Mouse (Mus musculus) midbrain, embryonic 10.5 days (tissue): ENCODE data around the gene Narfl. TPM values are rescaled to one million over a fixed set of nuclear protein-coding genes. Genes with fewer than 3 reads are reported as not detected.

ENCODE experiments used
- DNase-seq: peaks from one replicate; pipeline ENCODE4 v3.0.0-alpha.2; 2017; ENCODE audit warnings: low spot score
- H3K27ac ChIP-seq: fragments of 300-500 bp; sonication (generic); replicated peaks from 2 replicates; pipeline ENCODE4 v1.5.1; 2016; ENCODE audit warnings: mild to moderate bottlenecking
- H3K27me3 ChIP-seq: fragments of 300-500 bp; sonication (generic); 2 replicates; pipeline ENCODE4 v1.6.1; 2016; ENCODE audit warnings: low read depth, mild to moderate bottlenecking; ENCODE audit not compliant: poor library complexity, severe bottlenecking
- H3K36me3 ChIP-seq: fragments of 300-500 bp; sonication (generic); 2 replicates; pipeline ENCODE4 v1.6.1; 2016; ENCODE audit warnings: mild to moderate bottlenecking, moderate library complexity
- H3K4me1 ChIP-seq: fragments of 300-500 bp; sonication (generic); 2 replicates; pipeline ENCODE4 v1.6.1; 2016
- H3K4me3 ChIP-seq: fragments of 300-500 bp; sonication (generic); 2 replicates; pipeline ENCODE4 v1.5.1; 2016; ENCODE audit warnings: mild to moderate bottlenecking, moderate library complexity
- H3K9me3 ChIP-seq: fragments of 300-500 bp; sonication (generic); replicated peaks from 2 replicates; pipeline ENCODE4 v1.6.1; 2016; ENCODE audit warnings: mild to moderate bottlenecking
- WGBS: fragments of 180-500 bp; shearing (Covaris S2); methylation state at CpG from one replicate; pipeline ENCODE4 v1.1.7; 2016; 5-methylcytosine and 5-hydroxymethylcytosine counted together
- polyA plus RNA-seq: library from polyadenylated mRNA; unstranded; fragments of >200 nt; fragmentation: Nextera tagmentation; extraction: Ambion mirVana; gene quantifications from 2 replicates; pipeline ENCODE4 v1.2.1, GENCODE M21; 2016

Gene Narfl
- polyA plus RNA-seq, 1 experiment from 2014 or later = 28.1 TPM

DNA sequence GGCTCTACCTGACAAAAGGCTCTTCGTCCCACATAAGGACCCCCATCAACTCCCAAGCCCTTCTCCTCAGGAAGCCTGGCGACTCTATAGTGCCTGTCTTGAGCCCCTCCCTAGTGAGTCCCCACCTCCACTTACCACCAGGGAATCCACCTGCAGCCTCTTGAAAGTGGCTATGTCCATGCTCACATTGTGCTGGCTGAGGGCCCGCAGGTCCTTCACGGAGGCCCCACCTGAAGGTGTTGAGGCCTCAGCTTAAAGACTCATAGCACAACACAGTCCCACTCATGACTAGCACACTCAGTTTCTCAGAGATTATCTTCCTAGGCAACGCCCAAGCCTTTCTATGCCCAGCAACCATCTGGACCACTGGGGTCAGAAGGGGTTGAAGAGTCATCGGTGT is 24.3 kb upstream of the Narfl start:
- Histone ChIP-seq H3K27me3 (peaks cover 5% of the 10 kb centered on the region; the same call in 1 of the 2 replicates), H3K4me1 (peaks cover 5% of the 10 kb centered on the region; the same call in 1 of the 2 replicates), H3K27ac (no peak overlapping the region), H3K36me3 (no peaks in the 10 kb centered on the region), H3K9me3 (no peaks in the 10 kb centered on the region), H3K4me3 (no peak overlapping the region)
- 89% methylated on average over 6 of the region's 6 CpGs for WGBS
- no peak for DNase-seq

- Histone ChIP-seq H3K9me3 (no peaks in the 10 kb centered on the region), H3K27me3 (peaks cover 13% of the 10 kb centered on the region; the same call in 1 of the 2 replicates), H3K36me3 (no peaks in the 10 kb centered on the region), H3K4me3 (no peak overlapping the region), H3K4me1 (no peaks in the 10 kb centered on the region; the same call in 1 of the 2 replicates), H3K27ac (no peak overlapping the region)
- 84% methylated on average over 5 of the region's 5 CpGs for WGBS
- DNase-seq = no peak
Measured at GRCm38 (mm10) chr17:25751446-25751845, 22.1 kb upstream of the Narfl start.

DNA sequence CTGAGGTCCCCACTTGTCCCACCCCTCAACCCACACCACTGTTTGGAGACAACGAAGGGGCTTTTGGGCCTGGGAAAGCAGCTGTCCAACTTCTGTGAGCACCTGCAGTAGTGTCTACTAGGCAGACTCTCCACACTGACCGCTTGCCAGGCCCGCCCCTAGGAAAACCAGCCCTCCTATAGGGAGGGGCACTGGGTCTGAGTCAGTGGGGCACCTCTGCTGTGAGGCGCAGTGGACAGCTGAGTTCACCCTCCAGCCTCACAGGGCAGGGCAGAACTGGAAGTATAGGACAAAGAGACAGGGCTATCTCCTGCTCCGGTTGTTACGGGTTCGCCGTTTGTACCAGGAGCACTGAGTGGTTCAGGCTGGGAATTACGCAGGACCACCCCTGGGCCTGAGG is 19.3 kb upstream of the Narfl start, which contains the start of gene Msln:
TSS of gene Msln (minus strand) at position 138 of the 400 bp plus-strand sequence.
- H3K27ac ChIP-seq = no peak within 1 kb of the TSS; the same call in 1 of the 2 replicates
- H3K9me3 ChIP-seq = no peaks in the 10 kb centered on the region
- 91% methylated on average over 9 of the region's 9 CpGs for WGBS
- H3K36me3 ChIP-seq = no peaks in the 10 kb centered on the region
- H3K27me3 ChIP-seq = peaks cover 33% of the 10 kb centered on the region
- H3K4me3 ChIP-seq = no peak within 1 kb of the TSS
- no peaks in the 10 kb centered on the region; the same call in 1 of the 2 replicates for H3K4me1 ChIP-seq
- no peak for DNase-seq

- Histone ChIP-seq H3K4me3 (no peak overlapping the region), H3K4me1 (no peaks in the 10 kb centered on the region; the same call in 1 of the 2 replicates), H3K9me3 (no peaks in the 10 kb centered on the region), H3K27ac (no peak overlapping the region), H3K36me3 (no peaks in the 10 kb centered on the region), H3K27me3 (peaks cover 41% of the 10 kb centered on the region)
- WGBS = 81% methylated on average over 4 of the region's 4 CpGs
- DNase-seq = no peak
Measured at GRCm38 (mm10) chr17:25755086-25755485, 18.5 kb upstream of the Narfl start.

DNA sequence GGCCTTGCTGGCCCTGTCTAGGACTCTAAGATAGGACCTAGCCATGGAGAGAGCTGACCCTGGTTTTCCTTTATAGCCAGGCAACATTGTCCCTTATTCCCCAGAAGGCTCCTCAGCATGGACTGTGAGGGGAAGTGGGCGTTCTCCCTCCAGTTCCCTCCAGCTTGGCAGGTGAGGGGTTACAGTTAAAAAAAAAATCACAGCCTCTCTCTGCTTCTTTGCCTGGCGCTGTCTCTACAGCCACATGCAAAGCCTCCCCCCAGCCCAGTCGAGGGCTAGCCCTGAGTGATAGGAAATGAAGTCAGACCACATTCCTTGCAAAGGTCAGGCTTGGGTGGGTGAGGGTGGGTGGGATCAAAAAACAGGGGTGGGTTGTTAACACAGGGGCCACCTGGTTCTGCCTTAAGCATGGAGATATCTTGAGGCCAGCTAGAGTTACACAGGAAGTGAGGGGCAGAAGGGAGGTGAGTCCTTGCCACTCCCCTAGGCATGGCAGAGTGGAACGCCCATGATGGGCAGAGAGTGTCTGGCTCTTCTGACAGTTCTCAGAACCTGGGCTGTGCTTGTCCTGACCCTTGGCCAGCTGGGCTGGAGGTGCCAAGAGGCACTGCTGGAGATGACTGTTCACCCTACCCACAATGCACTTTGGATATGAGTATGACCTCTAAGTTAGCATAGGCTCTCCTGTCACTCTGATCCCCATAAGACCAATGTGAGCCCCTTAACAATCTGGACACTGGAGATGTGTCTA is 17.8 kb upstream of the Narfl start:
- no peaks in the 10 kb centered on the region for H3K9me3 ChIP-seq
- no peak overlapping the region for H3K27ac ChIP-seq
- no peaks in the 10 kb centered on the region for H3K36me3 ChIP-seq
- no peaks in the 10 kb centered on the region; the same call in 1 of the 2 replicates for H3K4me1 ChIP-seq
- no peak overlapping the region for H3K4me3 ChIP-seq
- no peak for DNase-seq
- WGBS = 69% methylated on average over 4 of the region's 4 CpGs
- H3K27me3 ChIP-seq = peaks cover 48% of the 10 kb centered on the region

GRCm38 (mm10) chr17:25756378-25757242 is 17.0 kb upstream of the Narfl start:
- Histone ChIP-seq H3K36me3 (no peaks in the 10 kb centered on the region), H3K4me3 (no peak overlapping the region), H3K27me3 (peaks cover 48% of the 10 kb centered on the region), H3K27ac (no peak overlapping the region), H3K9me3 (no peaks in the 10 kb centered on the region), H3K4me1 (peaks cover 7% of the 10 kb centered on the region)
- WGBS = 85% methylated on average over 9 of the region's 9 CpGs
- no peak for DNase-seq

GRCm38 (mm10) chr17:25757691-25758090 is 15.9 kb upstream of the Narfl start:
- H3K36me3 ChIP-seq = no peaks in the 10 kb centered on the region
- peaks cover 48% of the 10 kb centered on the region for H3K27me3 ChIP-seq
- H3K4me1 ChIP-seq = peaks cover 18% of the 10 kb centered on the region
- no peak overlapping the region for H3K27ac ChIP-seq
- WGBS = 84% methylated on average over 3 of the region's 3 CpGs
- no peak overlapping the region for H3K4me3 ChIP-seq
- no peaks in the 10 kb centered on the region for H3K9me3 ChIP-seq
- DNase-seq = no peak

GRCm38 (mm10) chr17:25760148-25760547 is 13.4 kb upstream of the Narfl start:
- 85% methylated on average over 8 of the region's 8 CpGs for WGBS
- H3K4me1 ChIP-seq = peaks cover 22% of the 10 kb centered on the region

DNA sequence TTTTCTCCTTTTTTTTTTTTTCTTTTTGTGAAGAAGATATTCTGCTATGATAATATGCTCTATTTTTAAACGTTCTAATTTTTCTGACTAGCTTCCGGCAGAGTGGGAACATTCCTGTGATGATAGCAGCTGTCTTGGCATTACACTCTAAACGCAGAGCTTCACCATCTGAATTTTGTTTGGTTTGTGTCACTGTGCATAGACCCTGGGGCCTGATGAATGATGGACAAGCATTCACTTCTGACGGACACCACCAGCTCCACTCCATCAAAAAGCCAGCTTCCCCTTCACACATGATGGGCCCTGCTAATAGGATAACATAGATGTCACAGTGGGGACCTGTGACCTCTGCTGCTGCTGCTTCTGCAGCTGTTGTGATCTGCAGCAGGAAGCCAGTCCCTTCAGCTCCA is 12.0 kb upstream of the Narfl start:
- peak; percentile 63 for DNase-seq
- 45% methylated on average over 4 of the region's 4 CpGs for WGBS

More at GRCm38 (mm10) chr17:25760148-25760547, 13.4 kb upstream of the Narfl start:
- Histone ChIP-seq H3K9me3 (no peaks in the 10 kb centered on the region), H3K4me3 (no peak overlapping the region), H3K27me3 (peaks cover 50% of the 10 kb centered on the region), H3K36me3 (no peaks in the 10 kb centered on the region), H3K27ac (no peak overlapping the region)
- no peak for DNase-seq

GRCm38 (mm10) chr17:25762591-25762990 is 11.0 kb upstream of the Narfl start:
- Histone ChIP-seq H3K4me1 (peaks cover 22% of the 10 kb centered on the region), H3K27me3 (peaks cover 50% of the 10 kb centered on the region), H3K27ac (no peak overlapping the region), H3K36me3 (no peaks in the 10 kb centered on the region), H3K4me3 (no peak overlapping the region), H3K9me3 (no peaks in the 10 kb centered on the region)
- 38% methylated on average over 3 of the region's 3 CpGs for WGBS
- DNase-seq = no peak

More for the DNA sequence above, 12.0 kb upstream of the Narfl start:
- Histone ChIP-seq H3K4me1 (peaks cover 22% of the 10 kb centered on the region), H3K27ac (no peak overlapping the region), H3K27me3 (peaks cover 46% of the 10 kb centered on the region), H3K4me3 (no peak overlapping the region), H3K9me3 (no peaks in the 10 kb centered on the region), H3K36me3 (no peaks in the 10 kb centered on the region)

GRCm38 (mm10) chr17:25765886-25766285 is 7.7 kb upstream of the Narfl start:
- 67% methylated on average over 5 of the region's 5 CpGs for WGBS
- Histone ChIP-seq H3K4me3 (no peak overlapping the region), H3K36me3 (no peaks in the 10 kb centered on the region), H3K27ac (no peak overlapping the region), H3K27me3 (peaks cover 38% of the 10 kb centered on the region), H3K9me3 (no peaks in the 10 kb centered on the region), H3K4me1 (peaks cover 22% of the 10 kb centered on the region)
- DNase-seq = no peak

- H3K36me3 ChIP-seq = no peaks in the 10 kb centered on the region
- no peaks in the 10 kb centered on the region for H3K9me3 ChIP-seq
- peaks cover 9% of the 10 kb centered on the region for H3K4me1 ChIP-seq
- no peak overlapping the region for H3K27ac ChIP-seq
- 67% methylated on average over 9 of the region's 9 CpGs for WGBS
- DNase-seq = no peak
- no peak overlapping the region for H3K4me3 ChIP-seq
- H3K27me3 ChIP-seq = peaks cover 30% of the 10 kb centered on the region
Measured at GRCm38 (mm10) chr17:25769331-25769730, 4.2 kb upstream of the Narfl start.
